Mouse (Mus musculus) frontal cortex, postnatal 10 days (tissue): ENCODE measurements around the gene Olfr353.

Experiments
- DNase-seq, 2 experiments: peaks; one replicate each; pipeline ENCODE4 v3.0.0; 2022; ENCODE audit warnings: low spot score in 2 of 2, mixed read lengths in 1 of 2

The Olfr353 gene

GRCm38 (mm10) chr2:36892836-36893235, at the start of gene Olfr353:
Gene Olfr353, minus strand, starts transcription at chr2:36892936.
- DNase-seq, result no peak

DNA sequence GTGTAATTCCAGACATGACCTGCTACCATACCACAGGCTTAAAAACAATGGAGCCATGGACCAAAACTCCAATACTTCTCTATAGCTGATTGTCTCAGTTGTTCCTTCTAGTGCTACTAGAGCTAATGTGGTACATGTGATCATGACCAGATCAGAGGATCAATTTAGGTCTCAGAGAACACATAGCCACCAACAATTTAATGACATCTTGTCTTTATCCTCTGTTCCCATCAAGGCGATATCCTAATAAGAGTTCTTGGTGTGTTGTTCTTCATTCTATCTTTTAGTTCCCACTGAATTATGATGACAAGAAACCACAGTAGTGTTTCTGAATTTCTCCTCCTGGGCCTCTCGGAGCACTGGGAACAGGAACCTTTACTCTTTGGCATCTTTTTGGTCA, 44.1 kb upstream of the Olfr353 start, which contains the start of gene Olfr356:
Gene Olfr356, plus strand, starts transcription at position 301 of the 400 bp plus-strand sequence.
- DNase-seq, result no peak

- DNase-seq, result no peak
Observed at GRCm38 (mm10) chr2:36928797-36929196, 36.1 kb upstream of the Olfr353 start, which contains the start of gene Olfr355. Gene Olfr355, minus strand, starts transcription at chr2:36928897.

DNA sequence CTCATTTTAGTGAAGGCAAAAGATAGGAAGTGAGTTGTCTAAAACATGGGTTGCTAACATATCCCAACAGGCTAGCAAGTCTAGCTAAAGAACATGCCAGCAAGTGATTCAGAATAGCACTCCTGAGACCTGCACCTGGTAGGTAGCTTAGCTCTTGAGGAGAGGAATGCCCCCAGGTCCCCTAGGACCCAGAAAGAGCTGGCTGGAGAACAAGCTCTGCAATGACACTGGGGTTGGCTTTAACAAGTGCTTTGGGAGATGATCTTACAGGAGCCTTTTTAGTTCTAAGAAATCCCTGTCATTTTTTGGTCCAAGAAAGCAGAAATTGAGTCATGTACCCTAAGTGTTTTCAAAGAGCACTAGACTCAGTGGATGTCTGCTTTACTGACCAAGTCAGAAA, 12.6 kb upstream of the Olfr353 start, which contains the start of gene Olfr354:
Gene Olfr354, plus strand, starts transcription at position 301 of the 400 bp plus-strand sequence.
- DNase-seq, result no peak

DNA sequence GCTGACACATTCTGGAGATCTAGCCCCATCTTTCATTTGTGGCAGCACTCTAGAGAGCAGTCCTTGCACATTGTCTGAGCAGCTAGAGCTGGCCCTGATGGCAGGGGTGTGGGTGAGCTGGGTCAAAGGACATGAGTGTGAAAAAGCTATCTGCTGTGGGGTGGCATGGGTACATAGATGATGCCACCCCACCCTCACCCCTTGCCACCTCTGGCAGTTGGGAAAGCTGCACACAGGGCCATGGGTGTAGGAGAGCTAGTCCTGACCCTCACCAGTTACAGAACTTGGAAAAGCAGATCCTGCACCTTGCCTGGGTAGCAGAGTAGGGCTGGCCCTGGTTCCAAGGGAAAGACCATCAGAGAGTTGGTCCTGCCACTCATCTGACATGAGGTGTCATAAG, 4.4 kb upstream of the Olfr353 start:
- DNase-seq, result no peak

- no peak for DNase-seq
Observed at GRCm38 (mm10) chr2:36868160-36868559, 24.6 kb downstream of the Olfr353 start, which contains the start of gene Olfr352. Gene Olfr352, plus strand, starts transcription at chr2:36868460.

GRCm38 (mm10) chr2:36862560-36862959, 30.2 kb downstream of the Olfr353 start, which contains the start of gene Olfr351:
Gene Olfr351, minus strand, starts transcription at chr2:36862660.
- no peak for DNase-seq

GRCm38 (mm10) chr2:36846010-36846409, 46.7 kb downstream of the Olfr353 start, which contains the start of gene Olfr350:
Gene Olfr350, plus strand, starts transcription at chr2:36846310.
- no peak for DNase-seq
